Mouse (Mus musculus) ES-CJ7 (cell line): Measurements from ENCODE around the gene Lrp5.
A peak's percentile ranks its signal among the peaks of the same experiment; 100 is the strongest.

Experiments used
- DNase-seq: peaks from one replicate; pipeline ENCODE4 v3.0.0; 2011; ENCODE audit warnings: low read depth, low spot score

Lrp5 gene

GRCm38 (mm10) chr19:3556169-3556827, 130.1 kb downstream of the Lrp5 start:
- no peak for DNase-seq

GRCm38 (mm10) chr19:3554785-3555184, 131.6 kb downstream of the Lrp5 start:
- no peak for DNase-seq

- no peak for DNase-seq
Measured at GRCm38 (mm10) chr19:3551573-3552159, 134.7 kb downstream of the Lrp5 start.

- no peak for DNase-seq
Measured at GRCm38 (mm10) chr19:3550101-3550500, 136.3 kb downstream of the Lrp5 start.

- no peak for DNase-seq
Measured at GRCm38 (mm10) chr19:3549263-3549662, 137.1 kb downstream of the Lrp5 start.

- DNase-seq, result peak; percentile 28
Measured at GRCm38 (mm10) chr19:3548311-3548710, 138.1 kb downstream of the Lrp5 start.

GRCm38 (mm10) chr19:3544995-3545394, 141.4 kb downstream of the Lrp5 start:
- no peak for DNase-seq

- no peak for DNase-seq
Measured at GRCm38 (mm10) chr19:3542591-3542990, 143.8 kb downstream of the Lrp5 start.

GRCm38 (mm10) chr19:3540997-3541396, 145.4 kb downstream of the Lrp5 start:
- DNase-seq, result no peak

GRCm38 (mm10) chr19:3540254-3540653, 146.1 kb downstream of the Lrp5 start:
- DNase-seq, result no peak

- no peak for DNase-seq
Measured at GRCm38 (mm10) chr19:3539456-3539855, 146.9 kb downstream of the Lrp5 start.

- no peak for DNase-seq
Measured at GRCm38 (mm10) chr19:3537658-3538057, 148.7 kb downstream of the Lrp5 start.

- no peak for DNase-seq
Measured at GRCm38 (mm10) chr19:3534945-3535344, 151.4 kb downstream of the Lrp5 start.
